Mouse (Mus musculus) heart, postnatal 4 days (tissue): Measurements from ENCODE around the gene Map3k5. TPM values are rescaled to one million over a fixed set of nuclear protein-coding genes. Genes with fewer than 3 reads are reported as not detected.

ENCODE experiments used
- DNase-seq: peaks from one replicate; pipeline ENCODE4 v3.0.0; 2021
- total RNA-seq, 2 experiments: library from RNA; stranded (reverse); gene quantifications; 2 replicates each; pipeline ENCODE4 v1.2.3; 2021

Gene Map3k5
- total RNA-seq, 2 experiments from 2014 or later, result 27.7 to 28.3 TPM

DNA sequence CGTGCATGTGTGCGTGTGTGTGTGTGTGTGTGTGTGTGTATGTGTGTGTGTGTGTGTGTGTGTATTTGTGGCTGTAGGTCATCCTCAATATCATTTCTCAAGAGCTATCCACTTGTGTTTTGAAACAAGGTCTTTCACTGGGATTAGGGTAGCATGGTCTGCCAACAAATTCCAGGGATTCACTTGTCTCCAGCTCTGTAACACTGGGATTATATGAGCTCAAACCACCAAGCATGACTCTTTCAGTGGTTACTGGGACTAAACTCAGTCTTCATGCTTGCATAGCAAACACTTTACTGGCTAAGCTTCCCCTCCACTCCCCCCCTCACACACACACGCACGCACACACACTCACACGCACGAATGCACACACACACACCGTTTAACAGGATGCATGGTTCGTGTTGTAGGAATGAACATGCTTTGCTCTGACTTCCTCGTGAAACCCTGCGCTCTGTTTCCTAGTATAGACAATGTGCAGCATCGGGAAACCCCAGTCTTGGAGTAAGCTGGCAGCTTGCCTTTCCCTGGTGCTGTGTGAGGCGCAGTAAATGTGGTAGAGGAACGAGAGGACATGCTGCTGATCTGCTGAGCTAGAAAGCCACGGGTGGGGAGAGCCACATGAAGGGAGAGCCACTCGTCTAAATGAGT lies 126.2 kb downstream of the Map3k5 start:
- DNase-seq, result peak; percentile 23

DNA sequence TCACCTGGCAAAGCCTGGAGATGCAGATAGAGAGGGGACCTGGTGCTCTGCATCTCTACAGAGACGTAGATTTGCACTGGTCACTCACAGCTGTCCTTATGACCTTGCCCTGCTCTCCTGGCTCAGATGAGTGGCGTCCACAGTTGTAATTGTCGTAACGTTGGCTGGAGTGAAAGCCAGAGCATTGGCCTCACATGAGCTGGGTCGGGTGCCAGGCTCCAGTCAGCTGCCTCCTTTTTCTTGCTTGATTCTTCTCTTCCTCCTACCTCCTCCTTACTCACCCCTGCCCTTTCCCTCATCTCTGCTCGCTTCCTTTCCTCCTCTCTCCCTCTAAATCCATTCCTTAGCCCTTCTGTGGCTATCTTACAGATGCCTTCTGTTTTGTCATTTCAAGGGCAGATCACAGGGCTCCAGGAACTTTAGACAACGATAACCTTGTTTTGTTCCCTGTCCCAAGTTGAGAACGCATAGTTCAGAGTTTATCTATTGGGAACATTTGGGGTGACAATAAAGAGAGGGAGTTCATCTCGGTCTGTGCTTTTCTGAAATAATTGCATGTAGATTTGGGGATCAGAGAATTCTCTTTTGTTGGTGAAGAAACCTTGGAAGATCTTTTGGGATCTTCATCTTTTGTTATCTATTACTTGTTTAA lies 130.4 kb downstream of the Map3k5 start:
- no peak for DNase-seq

DNA sequence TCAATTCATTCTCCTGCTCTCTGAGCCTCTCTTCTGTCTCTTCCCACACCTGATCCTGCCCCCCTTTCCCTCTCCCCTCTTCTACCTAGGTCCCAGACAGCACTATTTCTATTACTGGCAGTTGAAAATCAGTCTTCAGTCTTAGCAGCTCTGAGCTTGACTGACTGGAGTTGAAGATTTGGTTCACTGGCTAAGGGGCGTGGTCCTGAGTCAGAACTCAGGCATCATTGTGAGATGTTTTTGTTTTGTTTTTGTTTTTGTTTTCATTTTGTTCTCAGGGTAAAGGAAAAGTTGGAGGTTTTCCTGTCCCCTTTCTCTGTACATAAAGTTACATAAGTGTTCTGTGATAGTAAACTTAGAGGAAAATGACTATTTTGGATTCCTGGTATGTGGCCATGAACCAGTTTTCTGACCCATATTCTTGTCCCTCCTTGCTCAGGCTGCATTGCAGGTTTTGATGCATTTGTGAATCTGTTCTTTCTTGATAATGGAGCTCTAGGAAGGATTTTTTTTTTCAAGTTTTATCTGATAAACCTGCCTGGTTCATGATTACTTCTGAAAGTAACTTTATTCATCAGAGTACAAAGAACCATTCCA lies 131.9 kb downstream of the Map3k5 start:
- DNase-seq, result no peak

DNA sequence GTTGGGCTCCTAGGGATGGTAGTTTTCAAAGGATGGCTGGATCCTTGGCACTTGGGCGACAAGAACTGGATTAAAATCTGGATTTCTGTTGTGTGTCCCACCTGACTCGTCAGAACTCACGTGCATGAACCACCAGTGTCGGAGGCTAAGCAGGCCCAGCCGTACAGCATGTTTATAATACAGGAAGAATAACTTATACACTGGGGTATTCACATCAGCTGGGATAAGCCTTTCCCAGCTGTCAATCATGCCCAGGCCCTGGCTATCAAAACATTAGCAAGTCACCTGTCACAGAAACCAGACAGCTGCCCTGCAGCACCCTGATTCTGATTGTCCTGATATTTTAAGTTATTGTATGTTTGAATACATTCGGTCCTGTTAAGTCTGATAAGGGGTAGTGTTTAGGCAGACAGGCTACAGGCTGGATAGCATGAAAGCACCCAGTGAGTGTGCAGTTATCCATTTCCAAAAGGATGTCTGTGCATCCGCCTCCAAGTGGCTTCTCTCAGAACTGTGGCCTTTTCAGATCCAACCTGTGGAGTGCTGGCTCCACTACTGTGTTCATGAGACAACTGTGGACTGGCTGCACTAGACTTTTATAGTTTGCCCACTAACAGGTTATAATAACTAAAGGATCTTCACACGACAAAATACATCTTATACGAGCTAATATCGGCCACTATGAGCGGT lies 135.6 kb downstream of the Map3k5 start:
- no peak for DNase-seq

DNA sequence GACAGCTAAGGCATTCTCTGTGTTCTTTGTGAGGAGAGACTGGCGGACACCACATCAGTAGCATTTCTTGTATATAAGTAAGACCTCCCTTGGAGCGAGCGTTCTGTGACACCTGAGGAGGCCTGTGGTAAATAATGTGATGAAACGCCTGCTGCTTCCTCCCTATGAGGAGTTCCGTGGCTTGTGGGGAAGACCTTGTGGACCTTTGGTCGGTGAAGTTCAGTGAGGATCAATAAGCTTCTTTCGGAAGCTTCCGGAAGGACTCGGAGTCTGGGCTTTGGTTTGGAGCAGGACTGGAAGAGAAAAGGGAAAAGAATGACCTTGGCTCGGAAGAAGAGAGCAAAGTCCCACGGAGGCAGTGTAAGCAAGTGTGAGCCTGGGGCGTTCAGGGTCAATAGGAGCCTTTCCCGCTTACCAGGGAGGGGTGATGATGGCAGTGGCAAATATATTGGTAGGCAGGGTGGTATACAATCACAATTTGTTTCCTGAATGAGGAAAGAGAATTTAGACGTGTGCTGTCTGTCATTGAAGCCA lies 136.4 kb downstream of the Map3k5 start:
- no peak for DNase-seq

DNA sequence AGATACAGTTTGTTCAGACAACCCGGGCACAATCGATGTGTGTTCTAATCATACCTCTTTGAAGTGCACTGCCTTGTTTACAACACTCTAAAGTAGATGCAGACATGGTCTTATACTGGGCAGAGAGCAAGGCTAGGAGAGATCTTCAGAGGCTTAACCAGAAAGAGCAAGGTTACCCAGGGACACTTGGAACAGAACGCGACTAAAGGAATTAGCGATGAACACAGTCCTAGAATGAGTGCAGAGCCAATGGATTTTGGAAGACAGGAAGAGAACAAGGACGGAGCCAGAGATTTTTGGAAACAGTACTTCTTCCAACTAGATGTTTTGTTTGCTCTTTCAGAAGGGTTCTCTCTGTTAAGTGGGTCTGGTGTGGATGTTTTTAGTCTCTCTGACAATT lies 137.4 kb downstream of the Map3k5 start:
- no peak for DNase-seq

DNA sequence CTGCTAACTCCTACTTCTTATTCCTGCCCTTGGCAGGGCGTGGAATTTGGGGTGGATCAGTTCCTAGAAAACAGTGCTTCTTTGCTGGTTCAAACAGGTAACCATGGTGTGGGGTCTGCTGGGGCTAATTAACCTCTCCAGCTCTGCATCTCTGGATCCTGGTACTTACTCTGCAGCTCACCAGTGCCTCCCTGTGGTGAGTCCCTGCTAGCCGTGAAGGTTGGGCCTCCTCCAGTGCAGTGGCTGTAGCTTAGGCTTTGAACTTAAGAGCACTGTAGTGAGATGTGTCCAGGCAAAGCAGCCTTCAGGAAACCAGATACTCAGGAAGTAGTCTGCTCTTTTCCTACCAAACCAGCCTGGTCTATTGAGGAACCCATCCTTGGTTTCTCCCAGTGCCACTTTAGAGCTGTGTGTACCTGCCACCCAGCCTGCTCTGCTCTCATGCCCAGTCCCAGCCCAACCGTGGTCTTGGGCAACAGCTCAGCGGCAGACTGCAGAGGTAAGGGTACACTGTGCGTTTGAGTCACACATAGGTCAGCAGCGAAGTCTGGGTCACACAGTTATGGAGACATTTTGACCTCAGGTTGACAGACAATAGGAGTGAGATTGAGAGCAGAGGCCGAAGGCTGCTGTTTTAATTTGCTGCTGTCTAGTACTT lies 139.1 kb downstream of the Map3k5 start:
- DNase-seq, result peak; percentile 83

DNA sequence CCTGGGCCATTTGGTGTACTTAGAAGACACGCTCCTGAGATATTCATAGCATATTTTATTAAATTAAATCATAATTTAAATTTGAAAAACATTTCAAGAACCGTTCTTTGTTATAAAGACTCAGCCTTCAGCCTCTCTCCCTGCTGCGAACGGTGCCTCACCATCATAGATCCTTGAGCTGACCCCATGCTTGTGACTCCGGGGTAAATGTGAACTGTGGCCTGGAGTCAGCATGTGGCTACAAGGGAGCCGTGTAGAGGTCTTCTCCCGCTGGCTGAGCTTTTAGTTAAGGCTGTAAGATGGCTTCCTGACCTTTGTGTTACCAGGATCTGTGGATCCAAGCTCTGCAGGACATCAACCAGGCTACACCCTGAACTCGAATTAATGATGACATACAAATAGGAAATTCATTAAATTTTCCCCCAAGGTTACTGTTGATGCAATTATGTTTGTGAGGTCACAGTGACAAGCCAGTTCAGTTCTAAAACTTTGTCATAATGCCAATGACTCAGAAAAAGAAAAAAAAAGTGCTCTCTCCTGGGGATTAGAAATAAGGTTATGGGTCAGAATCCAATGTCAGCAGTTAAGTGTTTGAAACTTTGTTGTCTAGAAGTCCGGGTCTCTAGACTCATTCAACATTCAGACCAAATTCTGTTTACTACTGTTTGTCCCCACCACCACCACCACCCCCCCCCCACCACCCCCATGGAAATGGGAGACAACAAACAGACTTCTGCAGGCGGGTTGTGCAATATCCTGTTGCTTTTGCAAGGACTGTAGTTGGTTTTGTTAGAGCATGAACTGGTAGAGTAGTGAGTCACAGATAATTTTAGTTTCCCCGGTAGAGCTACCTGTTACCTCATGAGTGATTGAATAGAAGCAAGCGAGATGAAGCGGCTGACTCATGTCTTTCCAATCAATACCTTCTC lies 142.5 kb downstream of the Map3k5 start:
- DNase-seq, result no peak

DNA sequence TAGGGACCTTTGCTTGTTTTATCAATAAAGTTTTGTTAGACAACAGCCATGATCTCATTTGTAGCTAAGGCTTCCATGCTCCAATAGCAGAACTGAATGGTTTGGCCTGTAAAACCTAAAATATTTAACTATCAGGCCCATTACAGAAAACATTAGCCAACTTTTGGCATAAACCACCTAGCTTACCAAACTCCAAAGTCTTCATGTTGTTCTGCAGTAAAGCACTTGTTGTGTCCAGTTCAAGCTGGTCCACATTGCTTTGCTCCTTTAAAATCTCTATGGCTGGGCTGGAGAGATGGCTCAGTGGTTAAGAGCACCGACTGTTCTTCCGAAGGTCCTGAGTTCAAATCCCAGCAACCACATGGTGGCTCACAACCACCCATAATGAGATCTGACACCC lies 144.1 kb downstream of the Map3k5 start:
- no peak for DNase-seq

DNA sequence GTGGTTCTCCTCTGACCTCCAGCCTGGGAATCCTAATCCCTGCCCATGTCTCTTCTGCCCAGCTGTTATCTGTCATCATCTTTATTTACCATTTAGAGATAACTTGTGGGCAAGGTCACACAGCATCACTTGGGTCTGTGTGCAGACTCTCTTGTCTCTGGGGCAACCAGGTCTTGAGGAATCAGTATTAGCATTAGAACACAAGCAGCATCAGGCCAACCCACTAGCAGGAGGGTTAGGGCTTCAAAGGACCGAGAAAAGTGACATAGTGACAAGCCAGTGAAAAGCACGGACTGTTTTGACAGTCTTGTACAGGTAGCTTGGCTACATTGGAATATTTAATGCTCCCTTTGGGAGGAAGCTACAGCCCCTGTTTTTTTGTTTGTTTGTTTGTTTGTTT lies 153.6 kb downstream of the Map3k5 start:
- no peak for DNase-seq

DNA sequence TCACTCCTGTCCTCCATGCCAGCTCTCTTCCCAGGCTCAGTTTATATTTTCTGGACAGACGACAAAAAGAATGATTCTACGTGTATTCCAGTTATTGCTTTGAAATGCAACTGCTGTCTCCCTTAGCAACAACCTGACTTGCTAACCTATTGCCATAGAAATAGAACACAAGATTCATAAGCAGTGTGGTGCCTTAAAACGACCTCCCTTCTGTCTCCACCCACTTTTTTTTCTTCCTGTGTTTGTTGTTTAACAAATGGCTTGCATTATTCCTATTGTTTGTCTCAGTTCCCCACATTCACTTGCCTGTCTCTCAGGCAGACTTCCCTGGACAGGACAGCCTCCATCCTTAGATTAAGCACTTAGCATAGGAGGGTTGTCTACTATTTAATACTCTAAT lies 154.8 kb downstream of the Map3k5 start:
- DNase-seq, result no peak

DNA sequence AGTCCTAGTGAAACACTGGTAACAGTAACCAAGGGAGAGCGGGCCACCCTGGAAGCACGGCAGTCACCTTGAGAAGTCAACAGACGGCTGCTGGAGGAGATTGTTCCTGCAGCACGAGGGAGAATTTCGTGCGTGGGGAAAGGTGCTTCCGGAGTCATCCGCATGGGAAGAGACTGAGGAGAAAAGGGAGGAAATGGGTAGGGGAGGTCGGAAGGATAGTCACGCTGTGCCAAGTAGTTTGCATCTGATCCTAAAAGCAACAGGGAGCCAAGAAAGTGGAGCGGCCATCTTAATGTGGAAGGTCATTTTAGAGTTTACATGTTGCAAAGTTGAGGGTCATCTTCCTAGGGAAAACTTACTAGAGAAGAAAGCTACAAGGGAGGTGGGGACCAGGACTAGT lies 155.9 kb downstream of the Map3k5 start:
- no peak for DNase-seq

DNA sequence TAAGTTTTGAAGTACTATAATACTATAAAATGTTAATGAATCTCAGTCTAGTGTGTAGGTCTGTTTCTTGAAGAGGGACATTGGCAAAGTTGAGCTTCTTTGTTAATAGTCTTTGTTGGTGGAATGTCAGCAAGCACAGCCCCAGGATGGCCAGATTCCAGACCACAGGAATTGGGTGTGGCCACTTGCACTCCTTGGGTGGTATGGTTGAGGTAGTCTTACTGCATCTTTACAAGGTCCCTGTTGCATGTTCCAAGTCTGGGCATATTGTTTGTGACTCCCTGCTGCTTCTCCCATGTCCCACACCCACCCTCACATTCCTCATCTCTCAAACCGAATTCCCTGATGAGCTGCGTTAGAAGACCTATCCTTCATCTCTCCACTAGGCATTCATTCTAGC lies 157.1 kb downstream of the Map3k5 start:
- DNase-seq, result no peak

DNA sequence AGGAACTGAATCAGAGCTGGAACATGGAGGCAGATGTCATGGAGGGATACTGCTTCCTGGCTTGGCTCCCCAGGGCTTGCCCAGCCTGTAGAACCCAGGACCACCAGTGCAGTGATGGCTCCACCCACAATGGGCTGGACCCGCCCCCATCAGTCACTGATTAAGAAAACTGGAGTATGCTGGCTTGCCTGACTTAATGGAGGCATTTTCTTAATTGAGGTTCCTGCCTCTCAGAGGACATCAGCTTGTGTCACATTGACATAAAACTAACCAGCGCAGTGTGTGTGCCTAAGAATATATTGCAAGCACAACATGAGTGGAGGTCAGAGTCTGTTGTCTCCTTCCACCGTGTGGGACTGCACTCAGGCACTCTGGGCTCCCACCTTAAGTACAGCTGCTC lies 158.1 kb downstream of the Map3k5 start:
- no peak for DNase-seq

DNA sequence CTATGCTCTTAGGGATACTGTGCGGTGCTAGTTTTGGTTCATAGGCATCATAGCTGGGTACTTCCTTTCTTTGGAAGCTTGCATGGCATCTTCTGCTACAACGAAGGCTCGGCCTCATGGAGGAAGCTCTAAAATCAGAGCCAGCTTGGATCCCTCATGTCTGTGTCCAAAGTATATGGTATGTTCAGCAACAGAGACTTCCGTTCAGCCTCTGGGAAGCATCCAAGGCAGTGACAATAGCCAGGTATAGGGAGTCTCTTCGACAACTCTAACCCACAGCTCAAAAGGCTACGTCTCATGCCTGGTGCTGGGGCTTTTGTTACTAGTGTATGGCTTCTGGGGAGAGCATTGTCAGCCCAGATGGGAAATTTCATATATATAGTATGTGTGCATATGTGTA lies 167.2 kb downstream of the Map3k5 start:
- no peak for DNase-seq

DNA sequence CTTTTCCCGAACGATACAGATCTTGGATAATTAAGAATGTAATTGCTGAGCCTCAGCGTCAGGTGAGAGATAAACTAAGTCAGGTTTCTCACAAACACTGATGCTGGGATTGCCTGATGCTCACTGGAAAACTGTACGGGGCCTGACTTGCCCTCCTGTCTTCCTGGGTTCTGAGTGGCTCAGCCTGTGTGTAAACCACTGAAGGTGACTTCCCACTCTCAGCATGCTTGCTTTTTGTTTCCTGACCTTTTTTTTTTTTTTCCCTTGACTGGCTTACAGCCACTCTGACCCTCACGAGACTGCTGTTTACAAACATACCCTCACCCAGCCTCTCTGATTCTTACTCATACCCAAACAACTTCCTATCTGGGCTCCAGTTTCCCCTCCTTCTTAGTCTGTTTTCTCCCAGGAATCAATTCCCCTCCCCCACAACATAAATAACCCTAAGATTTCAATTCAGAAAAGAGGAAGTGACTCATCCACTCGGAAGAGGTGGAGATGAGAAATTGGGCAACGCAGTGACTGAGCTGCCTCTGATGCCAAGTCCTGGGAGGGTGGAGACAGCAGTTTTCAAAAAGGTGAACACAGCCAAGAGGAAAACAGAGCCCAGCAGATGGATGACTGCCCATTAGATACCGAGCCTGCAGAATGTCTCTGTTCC lies 170.1 kb downstream of the Map3k5 start:
- DNase-seq, result peak; percentile 78

DNA sequence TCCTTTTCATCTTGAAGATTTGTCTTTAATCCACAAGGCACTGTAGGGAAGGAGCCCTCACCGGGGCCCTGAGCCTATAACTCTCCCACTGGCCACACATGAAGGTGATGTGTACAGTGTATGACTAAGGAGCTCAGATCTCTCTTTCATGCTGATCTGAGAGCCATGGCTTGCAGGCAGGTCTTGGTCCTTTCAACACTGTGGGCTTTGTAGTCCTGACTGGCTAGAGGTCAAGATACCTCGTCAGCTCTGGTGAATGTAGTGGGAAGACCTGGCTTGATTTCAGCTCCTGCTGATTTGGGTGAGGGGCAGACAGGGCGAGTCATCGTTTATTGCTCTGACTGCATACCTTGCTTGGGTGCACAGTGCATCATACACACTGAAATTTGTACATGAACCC lies 171.3 kb downstream of the Map3k5 start:
- DNase-seq, result no peak

DNA sequence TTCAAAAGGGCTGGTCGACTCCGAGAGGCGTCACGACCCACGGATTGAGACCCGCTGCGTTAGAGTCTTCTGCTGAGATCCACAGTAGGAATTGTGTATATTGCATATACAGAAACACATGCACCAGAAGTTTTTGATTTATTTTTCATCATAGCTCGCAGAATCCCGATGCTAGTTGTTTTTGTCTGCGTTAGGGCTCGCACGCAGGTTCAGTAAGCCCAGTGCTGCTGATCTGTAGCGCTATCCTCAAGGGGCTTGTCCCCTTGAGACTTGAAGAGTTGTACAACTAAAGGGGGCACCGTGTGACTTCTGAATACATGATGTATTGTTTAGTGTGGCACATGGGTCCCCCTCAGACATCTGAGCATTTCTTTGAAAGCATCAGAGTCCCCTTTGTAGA lies 172.8 kb downstream of the Map3k5 start:
- no peak for DNase-seq

DNA sequence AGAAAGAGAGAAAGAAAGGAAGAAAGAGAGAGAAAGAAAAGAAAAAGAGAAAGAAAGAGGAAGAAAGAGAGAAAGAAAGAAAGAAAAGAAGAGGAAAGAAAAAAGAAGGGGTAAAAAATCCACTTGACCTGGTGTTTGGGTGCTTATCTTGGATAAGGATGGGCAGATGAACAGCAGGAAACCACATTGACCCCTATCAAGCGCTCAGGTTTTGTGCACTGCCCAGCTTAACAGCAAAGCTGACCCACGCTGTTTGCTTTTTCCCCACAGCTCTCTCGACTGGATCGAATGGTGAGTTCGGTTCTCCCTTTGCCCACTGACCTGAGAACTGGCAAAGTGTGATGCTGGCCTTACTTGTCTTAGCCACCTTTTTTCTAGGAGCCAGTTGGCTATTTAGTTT lies 177.2 kb downstream of the Map3k5 start:
- no peak for DNase-seq

DNA sequence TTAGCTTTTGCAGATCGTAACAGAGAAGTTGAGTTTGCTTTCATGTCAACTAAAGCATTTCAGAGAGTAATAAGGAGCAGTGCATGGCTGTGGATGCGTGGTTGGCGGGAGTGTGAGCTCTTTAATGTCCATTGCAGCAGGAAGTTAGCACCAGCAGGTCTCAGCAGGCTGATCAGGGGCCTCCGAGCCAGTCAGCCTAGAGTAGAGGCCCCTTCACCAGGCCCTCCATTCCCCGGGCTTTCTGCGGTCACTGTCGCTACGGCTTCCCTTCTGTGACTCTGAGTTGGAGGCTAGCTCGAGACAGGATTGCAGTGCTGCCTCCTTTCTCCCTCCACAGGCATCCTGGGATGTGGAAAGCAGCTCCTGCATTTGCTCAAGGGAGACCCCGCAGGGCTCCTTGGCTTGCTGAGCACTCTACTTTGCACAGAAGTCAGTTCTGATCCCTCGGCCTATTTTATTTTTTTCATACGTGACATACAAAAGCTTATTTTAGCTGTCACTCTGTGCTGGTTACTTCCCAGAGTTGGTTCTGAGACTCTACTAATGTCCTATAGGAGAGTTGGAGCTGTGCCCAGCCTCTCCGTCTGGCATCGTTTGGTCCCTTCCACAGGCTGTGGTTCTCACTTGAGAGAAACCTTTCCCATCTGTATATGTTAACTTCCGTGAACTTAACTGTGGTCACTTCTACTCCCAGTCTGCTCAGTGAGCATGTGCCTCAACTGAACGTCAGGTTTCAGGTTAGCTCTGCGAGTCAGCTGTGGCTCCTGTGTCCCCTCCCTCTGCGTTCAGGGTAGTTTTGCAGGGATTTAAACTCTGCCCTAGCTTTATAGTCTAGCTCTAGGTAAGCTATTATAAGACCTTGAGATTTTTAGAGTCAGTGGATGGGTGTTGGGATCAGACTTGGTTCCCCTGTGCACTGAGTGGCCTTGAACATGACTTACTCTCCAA lies 178.0 kb downstream of the Map3k5 start:
- no peak for DNase-seq
